Mouse (Mus musculus): ENCODE data around the gene Jam3.

GRCm38 (mm10) chr9:27193592-27194080 is 38.4 kb upstream of the Jam3 start:
- TF ChIP-seq CTCF (IDR thresholded peaks at IDR 0.05; ENCODE audit: insufficient read depth, low read depth, low read length): no peak
- no peak for TF ChIP-seq POLR2A (IDR thresholded peaks at IDR 0.05; ENCODE audit: insufficient read depth, low read depth, low read length)
